Mouse (Mus musculus) lung, postnatal 0 days (tissue): Measurements from ENCODE around the gene Unc93a2.
"Not testable (repeated sequence)": the region's sequence is repeated elsewhere in the genome, so short reads cannot be mapped to it uniquely, and the experiment has no call there.

Experiments
- CTCF ChIP-seq: IDR thresholded peaks from 2 replicates; pipeline ENCODE4 v1.5.1; 2016; ENCODE audit warnings: antibody characterized with exemption, mild to moderate bottlenecking
- EP300 ChIP-seq: IDR thresholded peaks from 2 replicates; pipeline ENCODE4 v1.6.1; 2016; ENCODE audit warnings: antibody characterized with exemption, mild to moderate bottlenecking, control low read depth

DNA sequence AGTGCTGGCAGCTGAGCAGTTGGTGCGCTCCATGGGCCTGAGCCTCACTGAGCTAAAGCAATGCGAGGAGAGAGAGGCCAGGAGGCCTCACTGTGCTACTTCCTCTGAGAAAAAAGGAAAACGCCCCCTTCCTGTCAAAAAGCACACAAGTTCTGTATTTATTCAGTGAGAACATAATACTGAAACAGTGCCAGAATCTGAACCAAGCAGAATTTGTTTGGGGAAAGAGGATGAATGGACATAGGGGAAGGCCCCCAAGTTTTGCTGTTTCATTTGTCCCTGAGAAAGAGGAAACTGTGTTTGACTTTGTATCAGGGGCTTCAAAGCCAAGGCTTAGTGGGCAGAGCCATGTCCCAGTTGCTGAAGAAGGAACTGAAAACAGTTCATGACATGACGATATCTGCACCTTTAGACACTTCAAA, 45.0 kb upstream of the Unc93a2 start:
- TF ChIP-seq CTCF, EP300: not testable (repeated sequence)
